Mouse (Mus musculus) kidney, postnatal 0 days (tissue): Measurements from ENCODE around the gene Ccnd1. TPM values are rescaled to one million over a fixed set of nuclear protein-coding genes. Genes with fewer than 3 reads are reported as not detected.

Experiments
- ATAC-seq: fragments of 200-750 bp; cut with Nextera tagmentation; replicated peaks from 2 replicates; pipeline ENCODE4 v1.8.0; 2017; ENCODE audit warnings: low read depth, moderate number of reproducible peaks, moderate TSS enrichment, moderate library complexity; ENCODE audit not compliant: low FRiP score
- DNase-seq: peaks from one replicate; pipeline ENCODE4 v3.0.0-alpha.2; 2016; ENCODE audit warnings: low spot score
- H3K27ac ChIP-seq: fragments of 300-500 bp; sonication (generic); 2 replicates; pipeline ENCODE4 v1.5.1; 2014; ENCODE audit warnings: mild to moderate bottlenecking
- H3K27me3 ChIP-seq: fragments of 300-500 bp; sonication (generic); 2 replicates; pipeline ENCODE4 v1.6.1; 2014; ENCODE audit warnings: low read length, mixed read lengths; ENCODE audit not compliant: insufficient read depth
- H3K36me3 ChIP-seq: fragments of 300-500 bp; sonication (generic); 2 replicates; pipeline ENCODE4 v1.6.1; 2014; ENCODE audit warnings: low read length, mixed read lengths; ENCODE audit not compliant: insufficient read depth
- H3K4me1 ChIP-seq: fragments of 300-500 bp; sonication (generic); replicated peaks from 2 replicates; pipeline ENCODE4 v1.6.1; 2014; ENCODE audit warnings: antibody characterized with exemption, low read length, mixed read lengths; ENCODE audit not compliant: insufficient read depth
- H3K4me2 ChIP-seq: fragments of 300-500 bp; sonication (generic); 2 replicates; pipeline ENCODE4 v1.6.1; 2014; ENCODE audit warnings: mild to moderate bottlenecking, low read length, moderate library complexity, mixed read lengths
- H3K4me3 ChIP-seq: fragments of 300-500 bp; sonication (generic); replicated peaks from 2 replicates; pipeline ENCODE4 v1.5.1; 2014; ENCODE audit warnings: low read depth, low read length
- H3K9ac ChIP-seq: fragments of 300-500 bp; sonication (generic); 2 replicates; pipeline ENCODE4 v1.6.1; 2014; ENCODE audit warnings: low read depth, low read length
- H3K9me3 ChIP-seq: fragments of 300-500 bp; sonication (generic); replicated peaks from 2 replicates; pipeline ENCODE4 v1.6.1; 2016; ENCODE audit warnings: low read length, inconsistent platforms, mixed read lengths
- CTCF ChIP-seq: IDR thresholded peaks from 2 replicates; pipeline ENCODE4 v1.5.1; 2016; ENCODE audit warnings: antibody characterized with exemption, low read depth, mild to moderate bottlenecking, moderate library complexity
- WGBS: fragments of 180-500 bp; shearing (Covaris S2); extraction: QIAGEN DNeasy Blood & Tissue Kit; methylation state at CpG from one replicate; pipeline ENCODE4 v1.1.7; 2014; 5-methylcytosine and 5-hydroxymethylcytosine counted together
- polyA plus RNA-seq: library from polyadenylated mRNA; unstranded; fragments of >200 nt; fragmentation: Nextera tagmentation; extraction: Ambion mirVana; gene quantifications from 2 replicates; pipeline ENCODE4 v1.2.1, GENCODE M21; 2015

Ccnd1 gene
- polyA plus RNA-seq, 1 experiment from 2014 or later = 212 TPM

DNA sequence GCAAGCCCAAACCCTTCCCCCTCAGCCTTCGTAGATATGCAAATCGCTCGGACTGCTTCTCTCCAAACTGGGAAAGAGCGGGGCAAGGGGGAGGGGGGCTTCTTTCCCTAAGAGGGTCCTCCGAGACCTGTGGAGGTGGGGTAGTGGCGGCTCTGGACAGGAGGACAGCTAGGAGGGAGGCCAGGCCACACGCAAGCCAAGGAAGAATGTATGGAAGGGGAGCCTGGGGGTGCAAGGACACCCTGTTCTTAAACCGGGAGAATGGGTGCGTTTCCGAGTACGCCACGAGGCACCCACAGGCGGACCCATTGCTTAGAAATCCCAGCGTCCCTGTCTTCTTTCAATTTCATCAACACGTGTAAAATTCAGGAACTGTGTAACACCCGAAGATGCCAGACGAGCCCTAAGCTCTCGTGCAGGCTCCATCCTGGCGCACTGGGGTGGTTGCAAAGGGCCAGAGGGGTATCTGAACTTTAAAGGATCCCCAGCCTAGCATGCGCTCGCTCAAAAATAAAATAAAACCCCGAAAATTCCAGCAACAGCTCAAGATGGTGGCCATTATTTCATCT, 362 bp upstream of the Ccnd1 start:
- no peak for DNase-seq
- H3K27me3 ChIP-seq = no peaks in the 10 kb centered on the region
- peaks cover 11% of the 10 kb centered on the region for H3K36me3 ChIP-seq
- peak; percentile 4; the same call in 1 of the 2 replicates for ATAC-seq
- no peaks in the 10 kb centered on the region for H3K9me3 ChIP-seq
- H3K4me2 ChIP-seq = peak overlapping the region; percentile 99
- H3K4me3 ChIP-seq = peak overlapping the region; percentile 84
- peaks cover 16% of the 10 kb centered on the region for H3K4me1 ChIP-seq
- peak overlapping the region; percentile 46; the same call in 1 of the 2 replicates for H3K9ac ChIP-seq
- peak overlapping the region; percentile 92 for H3K27ac ChIP-seq
- TF ChIP-seq CTCF = no peak
- WGBS = under 1% methylated on average over 22 of the region's 22 CpGs

DNA sequence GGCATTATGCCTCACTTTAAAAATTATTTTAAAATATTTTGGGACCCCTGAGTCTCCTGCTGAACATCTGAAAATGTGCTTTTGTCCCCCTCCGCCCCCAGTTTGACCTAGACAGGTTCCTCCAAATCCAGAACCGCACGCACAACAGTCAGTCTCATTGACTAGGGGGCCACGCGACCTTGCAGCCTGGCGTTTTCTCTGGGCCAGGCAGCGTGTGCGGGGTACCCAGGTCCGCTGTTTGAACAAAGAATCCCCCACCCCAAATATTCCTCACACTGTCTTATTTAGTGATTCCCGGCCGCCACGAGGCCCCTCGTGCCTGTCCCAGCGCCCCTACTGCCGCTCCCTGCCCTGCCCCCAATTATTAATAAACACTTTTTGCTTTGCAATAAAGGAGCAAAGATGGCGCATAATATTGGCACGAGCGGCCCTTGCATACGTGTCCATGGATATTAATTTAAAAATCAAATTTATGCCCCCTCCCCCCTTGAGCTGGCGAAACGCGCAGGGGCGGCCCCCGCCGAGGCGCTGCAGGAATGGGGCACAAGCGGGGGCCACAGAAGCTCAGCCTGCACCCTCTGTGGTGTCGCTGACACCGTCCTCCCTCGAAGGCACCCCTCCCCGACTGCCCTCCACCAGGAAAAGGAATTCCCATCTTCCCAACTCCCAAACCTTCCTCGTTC, 923 bp downstream of the Ccnd1 start:
- peak overlapping the region; percentile 99 for H3K4me2 ChIP-seq
- H3K36me3 ChIP-seq = peaks cover 24% of the 10 kb centered on the region
- H3K4me1 ChIP-seq = peaks cover 16% of the 10 kb centered on the region
- WGBS = under 1% methylated on average over 32 of the region's 32 CpGs
- ATAC-seq = no peak
- peak overlapping the region; percentile 76 for H3K9ac ChIP-seq
- no peaks in the 10 kb centered on the region for H3K27me3 ChIP-seq
- no peak for TF ChIP-seq CTCF
- H3K9me3 ChIP-seq = no peaks in the 10 kb centered on the region
- H3K27ac ChIP-seq = peak overlapping the region; percentile 92
- no peak for DNase-seq
- H3K4me3 ChIP-seq = peak overlapping the region; percentile 84

DNA sequence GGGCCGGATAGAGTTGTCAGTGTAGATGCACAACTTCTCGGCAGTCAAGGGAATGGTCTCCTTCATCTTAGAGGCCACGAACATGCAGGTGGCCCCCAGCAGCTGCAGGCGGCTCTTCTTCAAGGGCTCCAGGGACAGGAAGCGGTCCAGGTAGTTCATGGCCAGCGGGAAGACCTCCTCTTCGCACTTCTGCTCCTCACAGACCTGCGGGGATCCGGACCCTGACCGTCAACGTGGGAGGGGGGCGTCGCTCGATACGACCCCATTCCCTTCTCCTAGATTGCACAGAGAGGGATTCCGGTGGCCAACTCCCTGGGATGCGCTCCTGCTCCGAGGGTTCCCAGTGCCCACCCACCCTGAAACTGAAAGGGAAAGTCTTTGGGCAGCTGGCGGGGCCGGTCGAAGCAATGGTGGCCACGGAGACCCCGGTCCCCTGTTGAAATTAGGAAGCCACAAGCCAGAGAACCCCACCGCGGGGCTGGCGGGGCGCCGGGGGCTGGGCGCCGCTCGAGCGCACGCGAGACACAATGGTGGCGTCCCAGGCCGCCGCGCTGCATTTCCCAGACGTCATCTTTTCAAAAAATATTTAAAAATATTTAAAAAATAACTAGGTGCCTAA, 1.7 kb downstream of the Ccnd1 start:
- ATAC-seq = no peak
- Histone ChIP-seq H3K27me3 (no peaks in the 10 kb centered on the region), H3K9ac (peak overlapping the region; percentile 76), H3K4me2 (peak overlapping the region; percentile 99), H3K36me3 (peaks cover 30% of the 10 kb centered on the region), H3K9me3 (no peaks in the 10 kb centered on the region), H3K4me3 (peak overlapping the region; percentile 84), H3K4me1 (peaks cover 14% of the 10 kb centered on the region), H3K27ac (peak overlapping the region; percentile 92)
- under 1% methylated on average over 39 of the region's 39 CpGs for WGBS
- DNase-seq = no peak
- no peak for TF ChIP-seq CTCF

DNA sequence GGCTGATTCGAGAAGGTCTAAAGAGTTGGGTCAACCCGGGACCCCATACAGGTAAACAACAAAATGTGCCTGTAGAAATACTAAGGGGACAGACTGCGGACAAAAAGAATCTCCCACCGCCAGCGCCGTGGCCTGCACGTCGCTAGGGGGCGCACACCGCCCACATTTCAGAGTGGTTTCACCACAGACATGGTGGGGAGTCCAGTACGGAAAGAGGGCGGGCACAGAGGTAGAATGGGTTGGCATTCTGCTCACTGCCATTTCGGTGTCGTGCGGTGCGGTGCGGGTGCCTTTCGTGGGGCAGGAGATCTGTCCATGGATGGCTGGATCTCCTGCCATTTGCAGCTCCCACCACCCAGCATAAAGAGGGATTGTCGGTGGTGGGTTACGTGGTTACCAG, 2.2 kb downstream of the Ccnd1 start:
- DNase-seq = peak; percentile 94
- Histone ChIP-seq H3K27ac (peak overlapping the region; percentile 92; the same call in 1 of the 2 replicates), H3K9me3 (no peaks in the 10 kb centered on the region), H3K27me3 (no peaks in the 10 kb centered on the region), H3K4me3 (peak overlapping the region; percentile 84), H3K9ac (peak overlapping the region; percentile 76), H3K4me1 (peaks cover 9% of the 10 kb centered on the region), H3K4me2 (peak overlapping the region; percentile 99), H3K36me3 (peaks cover 35% of the 10 kb centered on the region)
- WGBS = 2% methylated on average over 20 of the region's 20 CpGs
- ATAC-seq = peak; percentile 6
- peak; percentile 98 for TF ChIP-seq CTCF

DNA sequence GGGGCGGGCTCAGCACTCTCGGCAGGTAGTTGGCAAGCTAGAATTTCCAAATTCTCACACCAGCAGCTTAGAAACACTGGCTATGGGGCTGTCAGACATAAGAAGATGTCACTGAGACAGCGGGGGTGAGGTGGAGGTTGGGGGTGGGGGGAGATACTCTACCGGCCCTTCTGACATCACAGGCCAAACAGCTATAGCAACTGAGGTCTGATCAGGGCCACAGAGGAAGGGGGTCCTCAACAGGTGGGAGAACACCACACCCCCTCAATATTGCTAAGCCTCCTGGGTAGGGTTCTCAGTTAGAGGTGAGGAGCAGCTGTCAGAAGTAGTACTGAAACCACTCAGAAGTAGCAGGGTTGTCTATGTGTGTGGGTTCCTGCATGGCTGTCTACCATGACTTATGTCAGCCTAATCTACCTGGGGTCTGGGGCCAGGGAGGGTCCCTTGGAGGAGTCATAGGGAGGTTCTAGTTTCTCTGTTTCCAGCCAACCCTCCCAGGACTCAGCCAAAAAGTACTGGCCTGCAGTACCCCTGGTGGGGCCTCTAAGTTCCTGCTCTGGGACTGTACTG, 3.3 kb downstream of the Ccnd1 start:
- WGBS = 72% methylated on average over 4 of the region's 4 CpGs
- Histone ChIP-seq H3K27ac (no peak overlapping the region), H3K27me3 (no peaks in the 10 kb centered on the region), H3K4me3 (no peak overlapping the region), H3K4me2 (peak overlapping the region; percentile 99; the same call in 1 of the 2 replicates), H3K4me1 (peaks cover 4% of the 10 kb centered on the region; the same call in 1 of the 2 replicates), H3K9me3 (no peaks in the 10 kb centered on the region), H3K9ac (no peak overlapping the region), H3K36me3 (peaks cover 38% of the 10 kb centered on the region)
- TF ChIP-seq CTCF = no peak
- ATAC-seq (no peak), DNase-seq (no peak)

DNA sequence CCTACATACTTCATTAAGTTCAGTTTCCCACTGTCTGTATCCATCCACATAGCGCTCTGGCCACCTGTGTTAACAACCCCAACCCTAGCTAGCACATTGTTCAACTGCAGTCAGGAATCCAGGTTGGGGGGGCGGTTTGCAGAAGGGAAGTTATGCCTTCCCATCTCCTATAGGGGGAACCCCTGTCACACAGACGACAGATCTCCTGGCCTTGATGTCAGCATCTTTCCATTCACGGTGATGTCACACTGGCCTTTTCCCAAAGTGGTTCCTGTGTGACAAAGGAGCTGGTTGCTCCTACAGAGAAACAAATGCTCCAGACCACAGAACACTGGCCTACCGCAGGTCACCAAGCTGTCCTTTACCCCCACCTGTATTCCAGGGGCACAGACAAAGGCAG, 4.2 kb downstream of the Ccnd1 start:
- TF ChIP-seq CTCF = peak; percentile 66
- peaks cover 39% of the 10 kb centered on the region for H3K36me3 ChIP-seq
- H3K4me3 ChIP-seq = no peak overlapping the region
- no peaks in the 10 kb centered on the region for H3K9me3 ChIP-seq
- peak overlapping the region; percentile 99; the same call in 1 of the 2 replicates for H3K4me2 ChIP-seq
- no peaks in the 10 kb centered on the region for H3K27me3 ChIP-seq
- peaks cover 4% of the 10 kb centered on the region; the same call in 1 of the 2 replicates for H3K4me1 ChIP-seq
- no peak overlapping the region for H3K27ac ChIP-seq
- H3K9ac ChIP-seq = 0 out of 2 replicates have a peak overlapping the region, but pooled peaks have one; percentile 0
- WGBS = 52% methylated on average over 5 of the region's 5 CpGs
- ATAC-seq = no peak
- peak; percentile 75 for DNase-seq
